Mouse (Mus musculus) midbrain, embryonic 15.5 days (tissue): ENCODE measurements around the gene Cacna1g. TPM values are rescaled to one million over a fixed set of nuclear protein-coding genes. Genes with fewer than 3 reads are reported as not detected.

Experiments
- ATAC-seq: fragments of 200-750 bp; cut with Nextera tagmentation; replicated peaks from 2 replicates; pipeline ENCODE4 v1.8.0; 2017; ENCODE audit warnings: moderate TSS enrichment
- H3K27ac ChIP-seq: fragments of 300-500 bp; sonication (generic); 2 replicates; pipeline ENCODE4 v1.5.1; 2015; ENCODE audit warnings: mild to moderate bottlenecking, inconsistent platforms
- H3K27me3 ChIP-seq: fragments of 300-500 bp; sonication (generic); replicated peaks from 2 replicates; pipeline ENCODE4 v1.6.1; 2015; ENCODE audit warnings: inconsistent platforms
- H3K36me3 ChIP-seq: fragments of 300-500 bp; sonication (generic); replicated peaks from 2 replicates; pipeline ENCODE4 v1.6.1; 2015; ENCODE audit warnings: inconsistent platforms
- H3K4me1 ChIP-seq: fragments of 300-500 bp; sonication (generic); 2 replicates; pipeline ENCODE4 v1.6.1; 2015; ENCODE audit warnings: inconsistent platforms
- H3K4me2 ChIP-seq: fragments of 300-500 bp; sonication (generic); 2 replicates; pipeline ENCODE4 v1.6.1; 2015; ENCODE audit warnings: inconsistent platforms, mild to moderate bottlenecking, moderate library complexity
- H3K4me3 ChIP-seq: fragments of 300-500 bp; sonication (generic); 2 replicates; pipeline ENCODE4 v1.5.1; 2015; ENCODE audit warnings: mild to moderate bottlenecking, inconsistent platforms
- H3K9ac ChIP-seq: fragments of 300-500 bp; sonication (generic); 2 replicates; pipeline ENCODE4 v1.6.1; 2015; ENCODE audit warnings: mild to moderate bottlenecking, inconsistent platforms
- H3K9me3 ChIP-seq: fragments of 300-500 bp; sonication (generic); 2 replicates; pipeline ENCODE4 v1.6.1; 2016; ENCODE audit warnings: inconsistent platforms
- WGBS: fragments of 180-500 bp; shearing (Covaris S2); methylation state at CpG from one replicate; pipeline ENCODE4 v1.1.7; 2015; ENCODE audit warnings: mixed read lengths; 5-methylcytosine and 5-hydroxymethylcytosine counted together
- polyA plus RNA-seq: library from polyadenylated mRNA; unstranded; fragments of >200 nt; fragmentation: Nextera tagmentation; extraction: Ambion mirVana; gene quantifications from 2 replicates; pipeline ENCODE4 v1.2.1, GENCODE M21; 2015

The Cacna1g gene
- polyA plus RNA-seq, 1 experiment from 2014 or later: 20.7 TPM

GRCm38 (mm10) chr11:94440421-94440820 lies 33.6 kb downstream of the Cacna1g start:
- ATAC-seq: no peak
- Histone ChIP-seq H3K27ac (peak overlapping the region; percentile 55), H3K9ac (no peak overlapping the region), H3K4me3 (no peak overlapping the region), H3K4me1 (peaks cover 37% of the 10 kb centered on the region), H3K36me3 (no peaks in the 10 kb centered on the region; the same call in 1 of the 2 replicates), H3K27me3 (no peaks in the 10 kb centered on the region), H3K9me3 (no peaks in the 10 kb centered on the region), H3K4me2 (no peak overlapping the region)
- WGBS: 50% methylated on average over 6 of the region's 6 CpGs

- Histone ChIP-seq H3K4me1 (peaks cover 38% of the 10 kb centered on the region), H3K36me3 (peaks cover 10% of the 10 kb centered on the region; the same call in 1 of the 2 replicates), H3K27ac (0 out of 2 replicates have a peak overlapping the region, but pooled peaks have one; percentile 68), H3K9me3 (no peaks in the 10 kb centered on the region), H3K4me3 (no peak overlapping the region), H3K4me2 (no peak overlapping the region), H3K9ac (no peak overlapping the region), H3K27me3 (no peaks in the 10 kb centered on the region)
- ATAC-seq: no peak
- 27% methylated on average over 9 of the region's 9 CpGs for WGBS
Measured at GRCm38 (mm10) chr11:94429011-94429651, 44.9 kb downstream of the Cacna1g start.

GRCm38 (mm10) chr11:94428091-94428835 lies 45.7 kb downstream of the Cacna1g start:
- ATAC-seq: peak; percentile 68
- H3K36me3 ChIP-seq: peaks cover 12% of the 10 kb centered on the region; the same call in 1 of the 2 replicates
- peaks cover 39% of the 10 kb centered on the region for H3K4me1 ChIP-seq

GRCm38 (mm10) chr11:94425656-94426055 lies 48.3 kb downstream of the Cacna1g start:
- H3K9ac ChIP-seq: no peak overlapping the region
- WGBS: 75% methylated on average over 14 of the region's 14 CpGs
- no peak for ATAC-seq
- peaks cover 7% of the 10 kb centered on the region; the same call in 1 of the 2 replicates for H3K36me3 ChIP-seq
- peaks cover 34% of the 10 kb centered on the region for H3K4me1 ChIP-seq
- no peak overlapping the region for H3K4me2 ChIP-seq
- H3K27ac ChIP-seq: no peak overlapping the region
- H3K27me3 ChIP-seq: no peaks in the 10 kb centered on the region
- H3K4me3 ChIP-seq: no peak overlapping the region
- H3K9me3 ChIP-seq: no peaks in the 10 kb centered on the region

More at GRCm38 (mm10) chr11:94428091-94428835, 45.7 kb downstream of the Cacna1g start:
- 29% methylated on average over 4 of the region's 4 CpGs for WGBS
- Histone ChIP-seq H3K9ac (no peak overlapping the region), H3K4me2 (no peak overlapping the region), H3K9me3 (no peaks in the 10 kb centered on the region), H3K27ac (peak overlapping the region; percentile 68), H3K4me3 (no peak overlapping the region), H3K27me3 (no peaks in the 10 kb centered on the region)

GRCm38 (mm10) chr11:94425215-94425614 lies 48.8 kb downstream of the Cacna1g start:
- no peak for ATAC-seq
- Histone ChIP-seq H3K27me3 (no peaks in the 10 kb centered on the region), H3K4me3 (no peak overlapping the region), H3K4me1 (peaks cover 36% of the 10 kb centered on the region), H3K4me2 (no peak overlapping the region), H3K36me3 (peaks cover 7% of the 10 kb centered on the region; the same call in 1 of the 2 replicates), H3K9me3 (no peaks in the 10 kb centered on the region), H3K9ac (no peak overlapping the region), H3K27ac (no peak overlapping the region)
- 59% methylated on average over 5 of the region's 5 CpGs for WGBS

GRCm38 (mm10) chr11:94424380-94424779 lies 49.6 kb downstream of the Cacna1g start:
- ATAC-seq: no peak
- Histone ChIP-seq H3K27me3 (no peaks in the 10 kb centered on the region), H3K9ac (no peak overlapping the region), H3K4me1 (peaks cover 41% of the 10 kb centered on the region), H3K4me3 (no peak overlapping the region), H3K27ac (no peak overlapping the region), H3K4me2 (no peak overlapping the region), H3K9me3 (no peaks in the 10 kb centered on the region), H3K36me3 (peaks cover 3% of the 10 kb centered on the region; the same call in 1 of the 2 replicates)
- WGBS: 67% methylated on average over 15 of the region's 15 CpGs

- no peak overlapping the region for H3K9ac ChIP-seq
Measured at GRCm38 (mm10) chr11:94423855-94424254, 50.1 kb downstream of the Cacna1g start.

GRCm38 (mm10) chr11:94420991-94421390 lies 53.0 kb downstream of the Cacna1g start:
- no peak overlapping the region for H3K27ac ChIP-seq
- 74% methylated on average over 6 of the region's 6 CpGs for WGBS

More at GRCm38 (mm10) chr11:94423855-94424254, 50.1 kb downstream of the Cacna1g start:
- no peaks in the 10 kb centered on the region for H3K27me3 ChIP-seq
- ATAC-seq: no peak
- no peak overlapping the region for H3K4me3 ChIP-seq
- peak overlapping the region; percentile 58; the same call in 1 of the 2 replicates for H3K27ac ChIP-seq
- H3K9me3 ChIP-seq: no peaks in the 10 kb centered on the region
- peaks cover 3% of the 10 kb centered on the region; the same call in 1 of the 2 replicates for H3K36me3 ChIP-seq
- 60% methylated on average over 5 of the region's 5 CpGs for whole genome bisulfite sequencing
- H3K4me2 ChIP-seq: no peak overlapping the region
- peaks cover 41% of the 10 kb centered on the region for H3K4me1 ChIP-seq

GRCm38 (mm10) chr11:94420325-94420724 lies 53.7 kb downstream of the Cacna1g start:
- Histone ChIP-seq H3K4me1 (peaks cover 35% of the 10 kb centered on the region), H3K27me3 (no peaks in the 10 kb centered on the region), H3K9me3 (no peaks in the 10 kb centered on the region), H3K4me2 (no peak overlapping the region), H3K9ac (no peak overlapping the region), H3K27ac (no peak overlapping the region), H3K36me3 (peaks cover 5% of the 10 kb centered on the region; the same call in 1 of the 2 replicates), H3K4me3 (no peak overlapping the region)
- ATAC-seq: no peak
- WGBS: 31% methylated on average over 7 of the region's 7 CpGs

More at GRCm38 (mm10) chr11:94420991-94421390, 53.0 kb downstream of the Cacna1g start:
- no peak overlapping the region for H3K4me2 ChIP-seq
- H3K9me3 ChIP-seq: no peaks in the 10 kb centered on the region
- no peak overlapping the region for H3K4me3 ChIP-seq
- H3K4me1 ChIP-seq: peaks cover 30% of the 10 kb centered on the region
- peaks cover 4% of the 10 kb centered on the region; the same call in 1 of the 2 replicates for H3K36me3 ChIP-seq
- no peak overlapping the region for H3K9ac ChIP-seq
- H3K27me3 ChIP-seq: no peaks in the 10 kb centered on the region
- ATAC-seq: no peak

GRCm38 (mm10) chr11:94419004-94419727 lies 54.8 kb downstream of the Cacna1g start:
- 43% methylated on average over 10 of the region's 10 CpGs for WGBS
- Histone ChIP-seq H3K9me3 (no peaks in the 10 kb centered on the region), H3K4me2 (no peak overlapping the region), H3K4me1 (peaks cover 45% of the 10 kb centered on the region), H3K9ac (no peak overlapping the region), H3K36me3 (peaks cover 5% of the 10 kb centered on the region; the same call in 1 of the 2 replicates), H3K27ac (peak overlapping the region; percentile 31), H3K27me3 (no peaks in the 10 kb centered on the region), H3K4me3 (no peak overlapping the region)
- ATAC-seq: 0 out of 2 replicates have a peak, but pooled peaks have one; percentile 21

- peak; percentile 15; the same call in 1 of the 2 replicates for ATAC-seq
- H3K36me3 ChIP-seq: peaks cover 10% of the 10 kb centered on the region; the same call in 1 of the 2 replicates
- H3K4me2 ChIP-seq: peak overlapping the region; percentile 1; the same call in 1 of the 2 replicates
Measured at GRCm38 (mm10) chr11:94414042-94414441, 60.0 kb downstream of the Cacna1g start.

More at GRCm38 (mm10) chr11:94414042-94414441, 60.0 kb downstream of the Cacna1g start:
- Histone ChIP-seq H3K4me1 (peaks cover 41% of the 10 kb centered on the region), H3K27ac (peak overlapping the region; percentile 55), H3K9ac (0 out of 2 replicates have a peak overlapping the region, but pooled peaks have one; percentile 10), H3K27me3 (no peaks in the 10 kb centered on the region), H3K4me3 (no peak overlapping the region), H3K9me3 (no peaks in the 10 kb centered on the region)
- 57% methylated on average over 4 of the region's 4 CpGs for WGBS
